Mouse (Mus musculus) bone marrow macrophage, adult 2 months (primary cell): ENCODE data around the gene Fgfr2. TPM values are rescaled to one million over a fixed set of nuclear protein-coding genes. Genes with fewer than 3 reads are reported as not detected.

ENCODE experiments used
- H3K27ac ChIP-seq: 2 replicates; pipeline ENCODE4 v1.5.1; 2012; ENCODE audit warnings: low read depth, low read length; ENCODE audit not compliant: insufficient read depth
- H3K4me1 ChIP-seq: 2 replicates; pipeline ENCODE4 v1.6.1; 2012; ENCODE audit warnings: low read length; ENCODE audit not compliant: control insufficient read depth, insufficient read depth
- H3K4me3 ChIP-seq: 2 replicates; pipeline ENCODE4 v1.5.1; 2012; ENCODE audit warnings: mild to moderate bottlenecking, low read length, moderate library complexity; ENCODE audit not compliant: insufficient read depth
- CTCF ChIP-seq: IDR thresholded peaks from 2 replicates; pipeline ENCODE4 v1.5.1; 2012; ENCODE audit warnings: low read depth, mild to moderate bottlenecking, low read length, moderate library complexity
- POLR2A ChIP-seq: IDR thresholded peaks from 2 replicates; pipeline ENCODE4 v1.6.1; 2012; ENCODE audit warnings: mild to moderate bottlenecking, low read depth, low read length, borderline replicate concordance
- polyA plus RNA-seq: library from polyadenylated mRNA; stranded (reverse); fragments of >200 nt; gene quantifications from 2 replicates; pipeline ENCODE4 v1.2.4, GENCODE M21; 2012; ENCODE audit not compliant: missing spikeins, insufficient read depth, insufficient read length

Gene Fgfr2
- polyA plus RNA-seq, 1 experiment, result 0.27 TPM

DNA sequence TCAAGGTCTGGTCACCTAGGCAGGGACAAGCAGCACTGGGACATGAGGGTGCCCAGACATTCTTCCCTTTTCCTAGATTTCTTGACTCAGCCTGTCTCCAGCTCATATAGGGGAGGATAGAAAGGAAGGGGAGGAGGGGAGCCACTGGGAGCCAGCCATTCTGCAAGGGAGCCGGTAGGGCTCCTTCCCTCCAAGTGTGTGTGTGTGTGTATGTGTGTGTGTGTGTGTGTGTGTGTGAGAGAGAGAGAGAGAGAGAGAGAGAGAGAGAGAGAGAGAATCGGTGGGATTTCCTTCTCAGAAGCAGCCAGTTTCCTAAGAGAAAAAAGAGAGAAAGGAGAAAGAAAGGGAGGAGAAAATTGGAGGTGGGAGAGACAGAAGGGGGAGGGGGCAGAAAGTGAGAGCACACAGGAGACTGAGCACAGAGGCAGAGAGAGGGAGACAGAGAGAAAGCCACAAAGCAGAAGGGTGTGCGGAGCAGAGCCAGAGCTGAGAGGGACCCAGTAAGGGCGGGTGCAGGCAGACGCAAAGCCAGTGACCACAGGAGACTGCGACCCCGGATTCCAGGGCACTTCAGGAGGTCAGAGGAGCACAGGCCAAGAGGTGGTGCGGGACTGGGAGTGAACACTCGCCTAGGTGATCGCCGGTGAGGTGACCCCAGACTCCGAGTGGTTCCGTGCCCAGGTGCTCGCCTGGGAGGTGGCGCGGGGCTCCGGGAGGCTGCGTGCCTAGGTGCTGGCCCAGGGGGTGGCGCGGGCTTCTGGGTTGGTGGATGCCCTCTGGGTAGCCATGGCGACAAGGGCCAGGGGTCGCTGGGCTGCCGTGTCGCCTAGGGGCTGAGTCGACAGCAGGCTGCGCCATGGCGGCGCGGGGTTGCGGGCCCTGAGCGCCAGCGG lies 1156.9 kb downstream of the Fgfr2 start, which contains the start of gene Gpr26:
Gene Gpr26 (plus strand): TSS at position 438 of the 893 bp plus-strand sequence.
- Histone ChIP-seq H3K27ac (no peak within 1 kb of the TSS), H3K4me1 (no peaks in the 10 kb centered on the region), H3K4me3 (no peak within 1 kb of the TSS)
- TF ChIP-seq CTCF (no peak), POLR2A (no peak)

DNA sequence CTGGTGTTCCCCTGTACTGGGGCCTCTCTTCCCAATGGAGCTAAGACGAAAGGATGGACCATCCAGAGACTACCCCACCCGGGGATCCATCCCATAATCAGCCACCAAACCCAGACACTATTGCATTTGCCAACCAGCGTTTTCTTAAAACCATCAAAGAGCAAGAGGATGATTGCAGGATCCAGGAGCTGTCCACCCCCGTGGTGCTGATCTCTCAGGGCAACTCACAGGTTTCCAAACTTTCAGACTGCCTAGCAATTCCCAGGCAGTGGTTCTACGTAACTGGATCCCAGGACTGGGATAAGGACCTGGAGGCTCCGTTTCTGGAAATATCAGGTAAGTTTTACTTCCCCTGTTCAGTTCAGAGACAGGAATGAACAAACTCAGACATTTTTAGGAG lies 1162.6 kb downstream of the Fgfr2 start:
- no peak overlapping the region for H3K4me3 ChIP-seq
- H3K4me1 ChIP-seq, result no peaks in the 10 kb centered on the region
- TF ChIP-seq CTCF (no peak), POLR2A (no peak)
- H3K27ac ChIP-seq, result no peak overlapping the region

- no peak overlapping the region for H3K4me3 ChIP-seq
- H3K27ac ChIP-seq, result no peak overlapping the region
- H3K4me1 ChIP-seq, result no peaks in the 10 kb centered on the region
- no peak for TF ChIP-seq POLR2A
- no peak for TF ChIP-seq CTCF
These were observed 1164.4 kb downstream of the Fgfr2 start for GRCm38 (mm10) chr7:131958705-131959104.

- Histone ChIP-seq H3K4me1 (no peaks in the 10 kb centered on the region), H3K4me3 (no peak overlapping the region), H3K27ac (no peak overlapping the region)
- no peak for TF ChIP-seq CTCF
- no peak for TF ChIP-seq POLR2A
These were observed 1169.7 kb downstream of the Fgfr2 start for GRCm38 (mm10) chr7:131953402-131953801.

GRCm38 (mm10) chr7:131951131-131951530 lies 1172.0 kb downstream of the Fgfr2 start:
- Histone ChIP-seq H3K4me1 (no peaks in the 10 kb centered on the region), H3K27ac (no peak overlapping the region), H3K4me3 (no peak overlapping the region)
- TF ChIP-seq CTCF, result no peak
- no peak for TF ChIP-seq POLR2A

DNA sequence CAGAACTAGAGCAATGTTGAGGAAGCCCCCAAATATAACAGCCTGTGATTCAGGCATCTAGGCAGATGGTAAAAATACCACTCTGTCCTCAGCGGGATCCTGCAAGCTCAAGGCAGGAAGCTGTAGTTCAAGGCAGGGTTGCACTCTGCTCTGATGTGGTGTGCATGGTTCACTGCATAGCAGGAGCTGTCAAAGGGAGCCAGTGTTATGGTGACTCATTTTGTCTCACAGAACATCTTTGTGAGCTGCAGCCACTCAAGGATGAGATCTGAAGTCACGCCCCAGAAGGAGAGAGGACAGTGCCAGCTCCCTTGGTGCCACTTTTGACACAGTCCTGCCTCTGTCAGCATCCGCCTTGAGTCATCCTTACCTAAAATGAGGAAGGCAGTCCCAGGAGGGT lies 1185.5 kb downstream of the Fgfr2 start:
- H3K27ac ChIP-seq, result no peak overlapping the region
- no peaks in the 10 kb centered on the region for H3K4me1 ChIP-seq
- no peak overlapping the region for H3K4me3 ChIP-seq
- TF ChIP-seq POLR2A, result no peak
- TF ChIP-seq CTCF, result no peak

- Histone ChIP-seq H3K4me3 (no peak overlapping the region), H3K4me1 (no peaks in the 10 kb centered on the region), H3K27ac (no peak overlapping the region)
- TF ChIP-seq POLR2A (no peak), CTCF (no peak)
These were observed 1195.7 kb downstream of the Fgfr2 start for GRCm38 (mm10) chr7:131927288-131928050.

- H3K4me1 ChIP-seq, result no peaks in the 10 kb centered on the region
- no peak overlapping the region for H3K4me3 ChIP-seq
- no peak overlapping the region for H3K27ac ChIP-seq
- TF ChIP-seq POLR2A (no peak), CTCF (no peak)
These were observed 1205.8 kb downstream of the Fgfr2 start for GRCm38 (mm10) chr7:131917384-131917783.

GRCm38 (mm10) chr7:131909611-131910010 lies 1213.5 kb downstream of the Fgfr2 start:
- TF ChIP-seq POLR2A (no peak), CTCF (no peak)
- Histone ChIP-seq H3K4me1 (no peaks in the 10 kb centered on the region), H3K27ac (no peak overlapping the region), H3K4me3 (no peak overlapping the region)
